Mouse (Mus musculus) cortical plate, adult 2 months (tissue): ENCODE measurements around the gene Snx33.

Experiments used
- CTCF ChIP-seq: fragments of 200-500 bp; IDR thresholded peaks from 2 replicates; pipeline ENCODE4 v1.5.1; 2011; ENCODE audit warnings: mild to moderate bottlenecking, control low read depth, low read length; ENCODE audit not compliant: insufficient read depth; ENCODE audit errors: extremely low read depth
- POLR2A ChIP-seq: fragments of 200-500 bp; IDR thresholded peaks from 2 replicates; pipeline ENCODE4 v1.6.1; 2011; ENCODE audit warnings: mild to moderate bottlenecking, low read length, control low read depth; ENCODE audit not compliant: insufficient read depth; ENCODE audit errors: extremely low read depth

- TF ChIP-seq CTCF (no peak), POLR2A (no peak)
These were observed 4.1 kb downstream of the Snx33 start for GRCm38 (mm10) chr9:56923841-56924650.
